Mouse (Mus musculus) embryo, embryonic 10 days (tissue): ENCODE data around the gene Dhcr24.

Experiments used
- DNase-seq: peaks from one replicate; pipeline ENCODE4 v3.0.0-alpha.2; 2015; ENCODE audit warnings: low spot score

The Dhcr24 gene

DNA sequence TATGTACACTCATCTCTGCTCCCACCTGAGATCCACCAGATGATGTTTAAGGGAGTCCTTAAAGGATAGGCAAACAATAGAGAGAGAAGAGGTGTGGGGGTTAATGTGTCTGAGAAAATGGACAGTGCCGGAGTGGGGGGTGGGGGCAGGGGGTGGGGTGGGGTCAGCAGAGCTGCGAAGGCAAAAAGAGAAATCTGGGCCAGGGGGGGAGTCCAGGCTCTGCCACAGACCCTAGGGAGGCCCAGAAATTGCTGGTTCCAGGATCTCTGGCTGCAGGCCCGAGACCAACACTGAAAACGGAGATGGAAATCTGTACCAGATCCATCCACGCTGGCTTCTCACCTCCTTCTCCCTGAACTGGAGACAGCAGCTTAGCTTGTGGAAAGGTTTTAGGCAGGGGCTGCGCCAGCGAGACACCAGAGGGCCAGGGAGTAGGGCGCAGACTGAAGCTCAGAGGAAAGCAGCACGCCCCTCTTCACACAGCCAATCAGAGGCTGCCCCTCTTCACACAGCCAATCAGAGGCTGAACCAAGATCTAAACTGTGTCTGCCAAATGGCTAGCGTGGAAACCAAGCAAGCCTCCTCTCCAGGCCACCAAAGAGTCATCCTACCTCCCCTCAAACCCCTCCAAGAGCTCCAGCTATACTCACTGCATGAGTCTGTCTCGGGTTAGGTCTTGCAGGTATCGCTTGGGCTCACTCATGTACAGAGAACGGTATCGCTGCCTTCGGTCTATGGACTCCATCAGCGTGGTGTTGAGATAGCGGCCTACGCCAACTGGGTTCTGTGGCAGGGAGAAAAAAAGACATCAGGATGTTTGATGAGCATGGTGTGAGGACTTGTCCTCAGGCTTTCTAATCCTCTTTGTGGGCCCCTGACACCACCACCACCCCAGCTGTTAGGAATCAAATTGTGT lies 46.1 kb downstream of the Dhcr24 start:
- peak; percentile 74 for DNase-seq

DNA sequence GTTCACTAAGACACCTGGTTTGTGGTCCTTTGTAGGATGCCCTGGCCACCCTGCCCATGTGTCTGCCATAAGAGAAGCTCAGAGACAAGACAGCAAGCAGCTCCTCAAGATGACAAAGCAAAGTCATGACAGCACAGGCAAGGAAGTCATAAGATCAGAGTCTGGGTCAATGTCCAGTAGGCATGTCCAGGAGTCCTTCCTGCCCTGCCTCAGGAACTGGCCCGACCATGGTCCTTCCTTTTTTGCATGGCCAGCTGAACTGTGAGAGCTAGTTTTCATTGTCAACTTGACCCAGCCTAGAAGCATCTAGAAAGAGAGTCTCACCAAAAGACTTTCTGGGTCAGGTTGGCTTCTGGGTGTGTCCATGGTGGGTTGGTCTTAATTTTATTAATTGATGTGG lies 47.1 kb downstream of the Dhcr24 start:
- no peak for DNase-seq

GRCm38 (mm10) chr4:106613105-106613504 lies 52.3 kb downstream of the Dhcr24 start:
- DNase-seq: no peak

DNA sequence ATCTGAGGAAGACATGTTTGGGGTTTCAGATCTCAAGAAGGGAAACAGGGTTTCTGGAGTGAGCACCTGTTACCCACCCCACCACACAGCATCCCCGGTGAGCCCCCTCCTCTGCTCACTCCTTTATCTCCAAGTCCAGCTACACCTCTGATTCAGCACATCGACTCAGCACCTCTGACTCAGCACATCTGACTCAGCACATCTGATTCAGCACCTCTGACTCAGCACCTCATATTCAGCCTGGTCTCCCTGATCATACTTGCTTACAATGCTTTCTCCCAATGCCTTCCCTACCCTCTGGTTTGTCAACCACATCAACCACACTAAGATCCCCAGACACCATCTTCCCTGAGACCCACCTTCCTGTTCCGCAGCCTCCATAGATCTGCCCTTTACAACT lies 52.7 kb downstream of the Dhcr24 start:
- peak; percentile 35 for DNase-seq

DNA sequence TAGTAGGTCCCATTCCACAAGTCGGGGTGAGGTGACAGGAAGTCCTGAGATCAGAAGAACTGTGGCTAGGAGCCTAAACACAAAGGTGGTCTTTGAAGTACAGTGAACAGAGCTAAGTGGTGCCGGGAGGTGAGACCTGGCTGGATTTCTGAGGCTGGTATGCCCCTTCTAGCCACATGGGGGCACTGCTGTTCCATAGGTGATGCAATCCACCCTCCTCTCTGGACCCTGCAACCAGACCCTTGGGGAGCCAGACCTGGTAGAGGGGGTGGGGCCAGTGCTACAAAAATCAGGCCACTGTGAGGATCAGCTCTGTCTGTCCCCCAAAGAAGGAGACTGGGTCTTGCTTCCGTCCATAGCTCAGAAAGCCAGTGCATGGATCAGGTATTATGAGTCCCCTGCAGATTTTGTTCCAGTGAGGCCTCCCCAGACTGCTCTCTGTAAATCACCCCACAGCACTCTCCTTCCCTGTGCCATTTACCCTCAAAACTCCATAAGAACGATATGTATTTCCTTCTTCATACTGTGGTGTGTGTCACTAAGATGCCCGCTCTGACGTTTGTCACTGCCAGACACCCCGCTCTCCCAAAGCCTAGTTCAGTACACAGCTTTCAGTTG lies 53.5 kb downstream of the Dhcr24 start:
- DNase-seq: peak; percentile 86

- no peak for DNase-seq
Observed at GRCm38 (mm10) chr4:106614881-106615280, 54.0 kb downstream of the Dhcr24 start.

DNA sequence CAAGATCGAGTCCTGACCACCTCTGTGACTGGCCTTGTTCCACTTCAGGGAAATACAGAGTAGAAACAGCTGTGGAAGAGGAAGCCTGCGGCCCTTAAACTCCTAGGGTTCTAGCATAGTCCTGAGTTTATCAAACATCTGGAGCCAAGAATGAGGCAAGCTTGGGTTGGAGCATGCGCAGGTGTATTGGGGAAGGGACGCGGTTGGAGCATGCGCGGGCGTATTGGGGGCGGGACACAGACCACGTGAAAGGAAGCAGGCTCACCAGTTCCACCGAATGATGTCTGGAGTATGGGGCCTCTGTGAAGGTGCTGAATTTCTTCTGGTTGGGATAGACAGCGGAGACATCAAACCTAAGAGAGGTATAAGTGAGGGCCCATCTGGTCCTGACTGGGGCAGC lies 54.8 kb downstream of the Dhcr24 start:
- no peak for DNase-seq

DNA sequence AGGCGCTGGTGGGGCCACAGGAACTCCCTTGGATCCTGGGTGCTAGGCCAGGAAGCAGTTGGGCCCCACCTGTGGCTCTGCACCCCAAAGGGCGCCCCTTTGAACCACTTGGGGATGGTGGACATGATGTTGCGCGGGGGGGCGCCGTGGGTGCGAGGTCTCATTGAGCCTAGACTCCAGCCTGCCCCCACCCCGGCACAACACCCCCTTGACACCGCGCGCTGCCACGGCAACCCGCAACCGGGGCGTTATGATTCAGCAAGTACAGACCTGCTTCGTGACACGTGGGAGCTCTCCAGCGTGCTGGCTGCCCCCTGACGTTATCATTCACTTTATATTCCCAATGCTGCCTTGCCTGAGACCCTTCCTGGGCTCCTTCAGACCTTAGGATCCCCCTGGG lies 56.2 kb downstream of the Dhcr24 start, which contains the start of gene Lexm:
Gene Lexm, minus strand, starts transcription at position 186 of the 400 bp plus-strand sequence.
- DNase-seq: peak; percentile 57

DNA sequence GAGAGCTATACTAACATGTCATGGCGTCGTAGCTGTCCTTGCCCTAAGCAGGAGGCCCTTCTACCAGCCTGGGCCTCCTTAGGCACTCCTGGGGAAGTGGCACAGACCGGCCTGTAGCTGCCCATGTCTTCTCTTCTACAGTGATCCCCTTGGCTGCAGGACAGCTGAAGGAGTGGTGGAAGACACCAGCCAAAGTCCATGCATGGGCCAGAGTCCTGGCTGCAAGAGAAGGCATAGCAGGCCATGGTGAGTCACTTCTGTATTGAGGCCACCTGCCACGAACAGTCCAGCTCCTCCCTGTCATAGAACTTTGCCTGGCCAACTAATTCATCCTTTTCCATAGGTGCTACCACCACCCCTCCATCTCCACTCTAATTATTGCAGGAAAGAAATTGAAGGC lies 58.1 kb downstream of the Dhcr24 start:
- DNase-seq: no peak

- no peak for DNase-seq
Observed at GRCm38 (mm10) chr4:106621428-106621827, 60.6 kb downstream of the Dhcr24 start.

- DNase-seq: no peak
Observed at GRCm38 (mm10) chr4:106622030-106622493, 61.2 kb downstream of the Dhcr24 start, which contains the start of gene Ttc22. Ttc22 (plus strand) TSS chr4:106622432.

DNA sequence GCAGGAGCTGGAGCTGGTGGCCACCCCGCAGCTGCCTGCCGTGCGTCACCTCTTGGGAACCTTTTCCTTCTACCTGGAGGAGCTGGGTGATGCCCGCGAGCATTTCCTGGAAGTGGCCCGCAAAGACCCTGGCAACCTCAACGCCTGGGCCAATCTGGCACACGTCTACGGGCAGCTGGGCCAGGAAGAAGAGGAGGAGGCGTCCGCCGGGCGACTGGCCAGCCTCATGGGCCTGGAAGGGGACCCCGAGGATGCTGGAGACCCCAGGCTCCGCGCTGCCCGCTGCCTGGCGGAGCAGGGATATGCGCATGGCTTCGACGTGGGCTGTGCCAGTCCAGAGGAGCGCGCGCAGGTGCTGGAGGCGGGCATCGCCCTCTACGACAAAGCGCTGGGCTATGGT lies 61.9 kb downstream of the Dhcr24 start:
- no peak for DNase-seq

DNA sequence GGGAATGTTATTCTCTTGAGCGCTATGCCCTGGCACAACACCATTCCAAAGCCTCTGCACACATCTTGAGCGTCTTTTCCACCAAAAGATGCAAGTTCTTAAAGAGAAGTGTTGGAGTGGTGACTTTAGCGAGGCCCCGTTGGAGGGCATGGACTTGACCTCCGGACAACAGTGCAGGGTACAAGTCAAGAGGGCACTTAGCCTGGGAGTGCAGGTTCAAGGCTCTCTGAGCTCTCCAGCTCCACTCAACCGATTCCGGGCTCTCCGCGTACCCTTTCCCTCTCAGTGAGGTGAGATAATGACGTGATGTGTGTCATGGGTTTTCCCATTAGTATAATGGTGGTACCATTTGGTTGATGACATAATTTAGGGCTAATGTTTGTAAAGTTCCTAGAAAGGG lies 63.4 kb downstream of the Dhcr24 start:
- no peak for DNase-seq

- no peak for DNase-seq
Observed at GRCm38 (mm10) chr4:106627809-106628208, 67.0 kb downstream of the Dhcr24 start.

DNA sequence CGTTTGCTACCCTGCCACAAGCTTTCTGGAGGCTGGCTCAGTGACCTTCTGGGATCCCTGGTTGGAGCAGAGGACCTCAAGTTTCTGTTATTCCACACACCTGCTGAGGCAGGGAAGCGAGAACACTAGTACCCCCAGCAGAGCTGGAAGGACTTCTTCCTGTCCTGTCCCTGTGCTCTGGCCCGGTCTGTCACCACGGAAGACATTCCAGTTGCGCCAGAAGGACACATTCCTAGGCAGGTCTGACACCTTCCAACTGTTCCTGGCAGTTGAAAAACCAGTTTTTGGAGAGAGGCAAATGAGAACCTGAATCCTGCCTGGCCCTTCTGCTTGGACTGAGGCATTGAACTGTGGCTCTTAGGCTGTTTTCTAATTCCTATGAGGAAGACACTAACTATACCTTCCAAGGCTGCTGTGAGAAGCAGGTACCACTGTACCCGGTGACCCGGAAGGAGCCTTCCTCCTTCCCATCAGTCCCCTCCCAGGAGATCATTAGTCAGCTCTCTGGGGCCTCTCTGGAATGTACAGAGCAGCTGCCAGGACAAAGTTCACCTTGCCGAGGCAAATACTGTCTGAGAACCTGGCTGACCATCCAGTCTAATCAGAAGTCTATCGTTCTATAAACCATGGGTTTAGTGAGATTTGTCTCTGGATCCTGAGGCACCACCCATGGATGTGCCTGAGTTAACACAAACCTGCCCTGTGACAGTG lies 68.0 kb downstream of the Dhcr24 start:
- DNase-seq: no peak

- DNase-seq: no peak
Observed at GRCm38 (mm10) chr4:106629374-106629773, 68.5 kb downstream of the Dhcr24 start.

DNA sequence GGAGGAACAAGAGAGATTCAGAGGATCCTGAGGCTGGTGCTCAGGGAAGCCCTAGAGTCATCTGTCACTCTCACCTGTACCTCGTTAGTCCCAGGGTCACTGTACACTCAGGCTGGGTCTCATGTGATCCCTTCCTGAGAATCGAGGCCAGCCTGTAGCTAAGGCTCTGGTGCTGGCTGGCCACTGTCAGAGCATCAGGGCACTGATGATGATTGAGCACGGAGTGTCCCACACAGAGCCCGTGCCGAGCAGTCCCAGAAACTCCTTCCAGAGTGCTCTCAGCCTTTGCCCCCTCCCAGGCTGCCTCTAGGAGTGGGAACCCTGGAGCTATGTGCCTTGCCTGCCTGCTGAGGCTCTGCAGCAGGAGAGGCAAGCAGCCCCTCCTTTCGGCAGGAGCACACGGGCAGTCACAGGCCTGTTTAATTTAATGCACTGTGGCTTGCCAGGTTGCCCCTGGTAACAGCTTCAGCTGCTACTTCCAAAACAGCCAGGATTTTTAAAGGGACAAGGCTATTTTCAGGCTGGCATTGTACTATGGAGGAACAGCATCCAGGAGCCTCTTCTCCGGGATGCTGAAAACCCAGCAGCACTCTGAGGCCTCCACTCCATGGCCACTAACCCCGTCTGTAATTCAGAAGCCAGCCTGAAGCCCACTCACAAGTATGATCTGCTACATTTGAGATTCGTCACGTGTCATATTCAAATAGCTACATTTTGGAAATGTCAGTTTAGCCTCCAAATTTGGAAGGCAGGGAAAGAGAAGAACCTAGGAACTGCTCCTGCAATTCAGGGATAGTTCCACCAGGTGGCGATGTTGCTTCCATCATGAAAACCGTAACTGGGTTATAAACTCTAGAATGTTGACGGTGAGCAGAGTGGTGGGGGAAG lies 69.7 kb downstream of the Dhcr24 start:
- peak; percentile 80 for DNase-seq

- DNase-seq: no peak
Observed at GRCm38 (mm10) chr4:106632313-106632712, 71.5 kb downstream of the Dhcr24 start.

- no peak for DNase-seq
Observed at GRCm38 (mm10) chr4:106633281-106634085, 72.6 kb downstream of the Dhcr24 start.

DNA sequence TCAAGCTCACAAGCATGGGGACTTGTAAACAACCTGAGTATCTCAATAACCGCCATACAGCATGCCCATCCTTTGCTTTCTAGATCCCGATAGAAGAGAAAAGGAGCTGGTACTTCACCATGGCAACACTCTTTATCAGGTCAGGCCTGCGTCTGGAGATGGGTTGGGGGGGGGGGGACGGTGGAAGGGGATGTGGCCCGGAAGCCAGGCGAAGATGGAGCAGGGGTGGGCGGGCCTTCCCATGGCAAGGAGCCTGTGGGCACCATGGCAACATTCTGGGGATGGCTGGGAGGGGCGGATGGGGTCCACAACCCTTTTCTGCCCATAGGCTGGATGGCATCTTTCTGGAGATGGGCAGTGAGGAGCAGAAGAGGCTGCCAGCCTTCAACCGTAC lies 73.2 kb downstream of the Dhcr24 start:
- no peak for DNase-seq
